Comparison of ENCODE assay signal across 1 mouse cellular context in genomic region chrX:94125950-94126349, GRCm38 (mm10).
TF ChIP-seq lines count a peak whose summit lies in the region.

No protein-coding gene starts in this region.

TF ChIP-seq in CH12.LX, 34 proteins besides CTCF, POLR2A, EP300 and RAD21 (continued from another document):
- 0 out of 2 replicates have a peak, but pooled peaks have one; percentile 26 for TF ChIP-seq BHLHE40 (IDR thresholded peaks at IDR 0.05; ENCODE audit: low read depth, low read length)
